Mouse (Mus musculus) left cerebral cortex, postnatal 36 days (tissue): ENCODE measurements around the gene Mid1. TPM values are rescaled to one million over a fixed set of nuclear protein-coding genes. Genes with fewer than 3 reads are reported as not detected.
A peak's percentile ranks its signal among the peaks of the same experiment; 100 is the strongest.

Experiments used
- DNase-seq, 2 experiments: peaks; one replicate each; pipeline ENCODE4 v3.0.0; 2021 to 2022; ENCODE audit warnings: low spot score in 2 of 2, mixed read lengths in 1 of 2
- intact Hi-C: fragments of 180-260 bp; cut with DNase I; formaldehyde crosslinking; loops from one replicate; pipeline ENCODE4 v1.15.1; 2025
- total RNA-seq, 2 experiments: library from RNA; stranded (reverse); gene quantifications; 2 replicates each; pipeline ENCODE4 v1.2.3; 2021

The Mid1 gene
- total RNA-seq, 2 experiments from 2014 or later = 12.8 to 23.1 TPM

GRCm38 (mm10) chrX:169807744-169808143 is 122.7 kb downstream of the Mid1 start:
- intact Hi-C loops = no loop called here

GRCm38 (mm10) chrX:169811318-169811717 is 126.3 kb downstream of the Mid1 start:
- intact Hi-C loops = no loop called here
- DNase-seq = no peak

More at GRCm38 (mm10) chrX:169807744-169808143, 122.7 kb downstream of the Mid1 start:
- no peak for DNase-seq

- DNase-seq = no peak
- intact Hi-C loops = no loop called here
These were observed 126.8 kb downstream of the Mid1 start for GRCm38 (mm10) chrX:169811783-169812182.

GRCm38 (mm10) chrX:169813673-169814072 is 128.7 kb downstream of the Mid1 start:
- intact Hi-C loops = no loop called here
- no peak for DNase-seq

- intact Hi-C loops = no loop called here
- DNase-seq = peak; percentile 14 to 19
These were observed 141.9 kb downstream of the Mid1 start for GRCm38 (mm10) chrX:169826947-169827346.

GRCm38 (mm10) chrX:169827720-169828119 is 142.7 kb downstream of the Mid1 start:
- no peak for DNase-seq
- intact Hi-C loops = no loop called here

- DNase-seq = no peak
- intact Hi-C loops = no loop called here
These were observed 143.1 kb downstream of the Mid1 start for GRCm38 (mm10) chrX:169828136-169828535.

- intact Hi-C loops = no loop called here
These were observed 145.1 kb downstream of the Mid1 start for GRCm38 (mm10) chrX:169830052-169830451.

GRCm38 (mm10) chrX:169837947-169838649 is 153.1 kb downstream of the Mid1 start:
- peak in 1 of 2 experiments; percentile 4 for DNase-seq

More at GRCm38 (mm10) chrX:169830052-169830451, 145.1 kb downstream of the Mid1 start:
- DNase-seq = no peak

GRCm38 (mm10) chrX:169838650-169838971 is 153.6 kb downstream of the Mid1 start:
- intact Hi-C loops = no loop called here
- DNase-seq = no peak

More at GRCm38 (mm10) chrX:169837947-169838649, 153.1 kb downstream of the Mid1 start:
- intact Hi-C loops = no loop called here

GRCm38 (mm10) chrX:169843267-169843666 is 158.3 kb downstream of the Mid1 start:
- intact Hi-C loops = no loop called here

GRCm38 (mm10) chrX:169844150-169844772 is 159.3 kb downstream of the Mid1 start:
- intact Hi-C loops = no loop called here
- DNase-seq = no peak

More at GRCm38 (mm10) chrX:169843267-169843666, 158.3 kb downstream of the Mid1 start:
- DNase-seq = no peak

- intact Hi-C loops = no loop called here
- DNase-seq = no peak
These were observed 161.2 kb downstream of the Mid1 start for GRCm38 (mm10) chrX:169846187-169846586.

- no peak for DNase-seq
- intact Hi-C loops = no loop called here
These were observed 176.3 kb downstream of the Mid1 start for GRCm38 (mm10) chrX:169861194-169861720.

GRCm38 (mm10) chrX:169862440-169862839 is 177.4 kb downstream of the Mid1 start:
- DNase-seq = no peak
- intact Hi-C loops = no loop called here

- intact Hi-C loops = no loop called here
- no peak for DNase-seq
These were observed 177.8 kb downstream of the Mid1 start for GRCm38 (mm10) chrX:169862848-169863247.

- intact Hi-C loops = no loop called here
- DNase-seq = no peak
These were observed 178.8 kb downstream of the Mid1 start for GRCm38 (mm10) chrX:169863841-169864240.

GRCm38 (mm10) chrX:169868223-169868622 is 183.2 kb downstream of the Mid1 start:
- DNase-seq = no peak

GRCm38 (mm10) chrX:169874475-169874874 is 189.5 kb downstream of the Mid1 start:
- intact Hi-C loops = loop anchor here (10.0 kb wide), 1 partner anchor 540 kb away; no protein-coding TSS in a partner anchor
- DNase-seq = no peak

More at GRCm38 (mm10) chrX:169868223-169868622, 183.2 kb downstream of the Mid1 start:
- intact Hi-C loops = no loop called here

GRCm38 (mm10) chrX:169879481-169880362 is 194.7 kb downstream of the Mid1 start:
- intact Hi-C loops = loop anchor here (5.0 to 10.0 kb wide), 2 partner anchors 82 to 545 kb away; no protein-coding TSS in a partner anchor
- peak; percentile 46 to 52 for DNase-seq
